Mouse (Mus musculus) gastrocnemius, postnatal 14 days (tissue): Measurements from ENCODE around the gene Rps6ka3. TPM values are rescaled to one million over a fixed set of nuclear protein-coding genes. Genes with fewer than 3 reads are reported as not detected.

Experiments
- DNase-seq: peaks from one replicate; pipeline ENCODE4 v3.0.0; 2021; ENCODE audit warnings: mixed read lengths
- intact Hi-C: fragments of 180-260 bp; cut with DNase I; formaldehyde crosslinking; loops from one replicate; pipeline ENCODE4 v1.15.1; 2025; ENCODE audit warnings: low total_unique reads
- total RNA-seq, 2 experiments: library from RNA; stranded (reverse); gene quantifications; 2 replicates each; pipeline ENCODE4 v1.2.3; 2021

Gene Rps6ka3
- total RNA-seq, 2 experiments from 2014 or later = 58.8 to 78.0 TPM

GRCm38 (mm10) chrX:159302349-159303311 is 92.5 kb downstream of the Rps6ka3 start:
- intact Hi-C loops = no loop called here
- DNase-seq = no peak

- no peak for DNase-seq
- intact Hi-C loops = no loop called here
Observed at GRCm38 (mm10) chrX:159315293-159315692, 105.2 kb downstream of the Rps6ka3 start.

- intact Hi-C loops = no loop called here
- DNase-seq = peak; percentile 47
Observed at GRCm38 (mm10) chrX:159321342-159321741, 111.2 kb downstream of the Rps6ka3 start.

GRCm38 (mm10) chrX:159364506-159364905 is 154.4 kb downstream of the Rps6ka3 start:
- intact Hi-C loops = no loop called here
- DNase-seq = no peak

GRCm38 (mm10) chrX:159371831-159372752 is 162.0 kb downstream of the Rps6ka3 start, which contains the start of gene Eif1ax:
Gene Eif1ax (plus strand): TSS chrX:159372178.
- intact Hi-C loops = no loop called here
- peak; percentile 68 for DNase-seq

GRCm38 (mm10) chrX:159372753-159373144 is 162.6 kb downstream of the Rps6ka3 start:
- no peak for DNase-seq
- intact Hi-C loops = no loop called here

GRCm38 (mm10) chrX:159387105-159387504 is 177.0 kb downstream of the Rps6ka3 start:
- no peak for DNase-seq
- intact Hi-C loops = no loop called here

GRCm38 (mm10) chrX:159388953-159389352 is 178.8 kb downstream of the Rps6ka3 start:
- intact Hi-C loops = no loop called here
- no peak for DNase-seq

- intact Hi-C loops = no loop called here
- DNase-seq = no peak
Observed at GRCm38 (mm10) chrX:159390347-159390962, 180.3 kb downstream of the Rps6ka3 start.

GRCm38 (mm10) chrX:159391239-159391638 is 181.1 kb downstream of the Rps6ka3 start:
- DNase-seq = no peak
- intact Hi-C loops = no loop called here

GRCm38 (mm10) chrX:159409253-159409652 is 199.1 kb downstream of the Rps6ka3 start:
- no peak for DNase-seq
- intact Hi-C loops = no loop called here

- DNase-seq = no peak
- intact Hi-C loops = no loop called here
Observed at GRCm38 (mm10) chrX:159414130-159414828, 204.2 kb downstream of the Rps6ka3 start, which contains the start of gene Map7d2. Gene Map7d2 (plus strand): TSS chrX:159414572.

- DNase-seq = peak; percentile 4
- intact Hi-C loops = no loop called here
Observed at GRCm38 (mm10) chrX:159414829-159415673, 204.9 kb downstream of the Rps6ka3 start.

Other genes with a start within 250 kb of the Rps6ka3 start
- gene Eif1ax, start 161.9 kb downstream of the Rps6ka3 start, total RNA-seq = 10 to 100 TPM; 74.1 to 76.0 TPM
- gene Map7d2, start 204.3 kb downstream of the Rps6ka3 start, total RNA-seq = under 1 TPM; 0.16 to 0.82 TPM